Mouse (Mus musculus) embryonic facial prominence, embryonic 13.5 days (tissue): ENCODE measurements at regions not wholly inside any gene's neighbourhood (a gene's known extent, or its start where the extent isn't known, plus 50 kb on each side); places are given as distances from the start of the nearest gene placed in this dataset.

Experiments
- ATAC-seq: fragments of 200-750 bp; cut with Nextera tagmentation; 2 replicates; pipeline ENCODE4 v1.8.0; 2017; ENCODE audit warnings: low read depth; ENCODE audit not compliant: insufficient number of reproducible peaks, insufficient read depth, low FRiP score, low TSS enrichment
- H3K27ac ChIP-seq: fragments of 300-500 bp; sonication (generic); 2 replicates; pipeline ENCODE4 v1.5.1; 2015; ENCODE audit warnings: moderate library complexity, mild to moderate bottlenecking, inconsistent platforms
- H3K27me3 ChIP-seq: fragments of 300-500 bp; sonication (generic); 2 replicates; pipeline ENCODE4 v1.6.1; 2015; ENCODE audit warnings: mild to moderate bottlenecking, inconsistent platforms
- H3K36me3 ChIP-seq: fragments of 300-500 bp; sonication (generic); 2 replicates; pipeline ENCODE4 v1.6.1; 2015; ENCODE audit warnings: mild to moderate bottlenecking, inconsistent platforms
- H3K4me1 ChIP-seq: fragments of 300-500 bp; sonication (generic); 2 replicates; pipeline ENCODE4 v1.6.1; 2015; ENCODE audit warnings: inconsistent platforms
- H3K4me2 ChIP-seq: fragments of 300-500 bp; sonication (generic); 2 replicates; pipeline ENCODE4 v1.6.1; 2015; ENCODE audit warnings: moderate library complexity, mild to moderate bottlenecking, inconsistent platforms
- H3K4me3 ChIP-seq: fragments of 300-500 bp; sonication (generic); 2 replicates; pipeline ENCODE4 v1.5.1; 2015; ENCODE audit warnings: mild to moderate bottlenecking, inconsistent platforms
- H3K9ac ChIP-seq: fragments of 300-500 bp; sonication (generic); 2 replicates; pipeline ENCODE4 v1.6.1; 2015; ENCODE audit warnings: mild to moderate bottlenecking, inconsistent platforms
- H3K9me3 ChIP-seq: fragments of 300-500 bp; sonication (generic); 2 replicates; pipeline ENCODE4 v1.6.1; 2016; ENCODE audit warnings: inconsistent platforms
- WGBS: fragments of 180-500 bp; shearing (Covaris S2); methylation state at CpG from one replicate; pipeline ENCODE4 v1.1.7; 2015; ENCODE audit warnings: mixed read lengths; 5-methylcytosine and 5-hydroxymethylcytosine counted together

DNA sequence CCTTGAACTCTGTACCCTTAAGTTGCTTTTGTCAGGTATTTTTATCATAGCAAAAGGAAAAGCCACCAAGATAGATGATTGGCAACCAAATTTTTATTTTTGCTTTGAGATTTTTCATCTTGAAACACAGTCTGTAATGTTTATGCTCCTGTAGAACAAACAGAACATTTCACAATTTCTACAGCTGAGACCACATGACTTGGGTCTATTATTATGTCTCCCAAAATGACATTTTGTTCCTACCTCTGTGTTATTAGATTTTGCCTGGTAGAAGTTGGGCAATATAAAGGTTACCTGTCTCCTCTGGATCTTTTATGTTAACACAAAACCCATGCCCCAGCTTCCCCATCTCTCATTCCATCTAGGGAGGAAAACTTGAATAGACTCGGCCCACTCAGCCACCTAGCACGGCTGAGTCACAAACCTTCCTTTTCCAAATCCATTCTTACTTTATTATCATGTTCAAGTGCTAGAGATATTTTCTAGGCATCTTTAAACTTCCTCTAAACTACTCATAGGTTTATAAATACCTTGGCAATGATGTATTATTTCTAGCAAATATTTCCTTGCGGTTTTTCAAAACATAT lies 84.8 kb upstream of the Dazl start:
- Histone ChIP-seq H3K9ac (no peak overlapping the region), H3K4me2 (no peak overlapping the region), H3K27ac (no peak overlapping the region), H3K4me1 (no peaks in the 10 kb centered on the region), H3K4me3 (no peak overlapping the region), H3K9me3 (no peaks in the 10 kb centered on the region), H3K27me3 (no peaks in the 10 kb centered on the region), H3K36me3 (no peaks in the 10 kb centered on the region)
- no peak for ATAC-seq
- WGBS: 93% methylated on average over 3 of the region's 3 CpGs

DNA sequence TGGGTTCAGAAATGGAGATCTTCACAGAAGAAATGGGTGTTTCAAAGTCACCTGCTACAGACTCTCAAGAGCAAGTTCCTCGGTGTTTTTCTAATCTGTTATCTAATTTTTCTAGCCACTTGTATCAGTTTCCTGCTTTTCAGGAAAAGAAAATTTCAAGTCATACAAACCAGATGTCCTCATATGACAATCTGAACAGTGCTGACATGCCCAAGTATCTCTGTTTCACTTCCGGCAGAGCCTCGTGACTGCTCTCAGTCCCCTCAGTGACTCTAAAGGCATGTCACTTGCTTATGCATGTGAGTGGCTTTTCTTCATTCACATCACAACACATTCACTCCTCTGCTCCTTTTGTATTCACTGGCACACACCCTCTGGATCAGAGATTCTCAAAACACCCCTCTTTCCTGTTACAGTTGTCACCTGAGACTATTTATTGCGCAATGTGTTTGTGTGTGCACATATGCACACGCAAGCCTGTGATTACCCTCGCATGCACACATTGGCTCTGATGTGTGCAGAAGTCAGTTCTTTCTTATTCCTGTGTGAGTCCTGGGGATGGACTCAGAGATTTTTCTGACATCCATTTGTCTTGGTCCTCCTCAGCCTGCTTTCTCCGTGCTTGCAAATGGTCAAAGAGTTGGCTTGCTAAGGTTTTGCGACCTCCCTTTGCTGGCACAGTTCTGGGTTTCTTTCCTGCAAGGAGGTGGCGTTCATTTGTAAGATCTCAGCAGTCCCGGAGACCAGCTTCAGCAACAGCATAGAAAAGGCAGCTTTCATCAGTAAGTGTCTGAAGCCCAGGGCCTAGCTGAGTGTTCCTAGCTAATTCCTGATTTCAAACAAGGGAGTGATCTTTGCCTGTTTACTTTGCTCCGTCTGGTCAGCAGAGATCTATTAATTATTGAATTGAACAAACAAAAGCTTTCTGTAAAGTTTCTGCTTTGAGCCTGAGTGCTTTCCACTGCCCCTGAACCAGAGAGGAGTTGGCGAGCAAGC lies 95.6 kb upstream of the Dazl start:
- Histone ChIP-seq H3K9me3 (no peaks in the 10 kb centered on the region), H3K9ac (no peak overlapping the region), H3K27ac (no peak overlapping the region), H3K36me3 (no peaks in the 10 kb centered on the region), H3K4me1 (peaks cover 6% of the 10 kb centered on the region; the same call in 1 of the 2 replicates), H3K4me2 (no peak overlapping the region), H3K27me3 (no peaks in the 10 kb centered on the region), H3K4me3 (no peak overlapping the region)
- WGBS: 77% methylated on average over 12 of the region's 12 CpGs
- ATAC-seq: no peak

DNA sequence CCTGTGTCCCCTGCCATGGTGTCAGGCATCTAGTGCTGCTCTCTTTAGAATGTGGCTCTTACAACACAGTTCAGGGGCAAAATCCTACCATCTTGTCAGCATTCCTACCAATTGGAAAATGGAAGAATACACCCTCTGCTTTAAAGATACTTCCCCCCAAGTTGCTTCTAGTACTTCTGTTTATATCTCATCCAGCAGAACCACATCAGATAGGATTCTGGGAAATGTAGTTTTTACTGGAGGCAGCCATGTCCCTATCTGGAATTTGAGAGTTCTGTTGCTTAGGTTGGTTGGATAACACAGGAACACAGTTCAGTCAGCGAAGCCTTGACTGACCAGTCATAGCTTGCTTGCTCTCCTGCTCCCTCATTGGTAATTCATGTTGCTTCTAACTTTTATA lies 96.7 kb upstream of the Dazl start:
- Histone ChIP-seq H3K4me1 (peaks cover 6% of the 10 kb centered on the region; the same call in 1 of the 2 replicates), H3K9me3 (no peaks in the 10 kb centered on the region), H3K9ac (no peak overlapping the region), H3K4me2 (no peak overlapping the region), H3K27ac (no peak overlapping the region), H3K27me3 (no peaks in the 10 kb centered on the region), H3K36me3 (no peaks in the 10 kb centered on the region), H3K4me3 (no peak overlapping the region)
- 76% methylated on average over 1 of the region's 1 CpGs for WGBS
- no peak for ATAC-seq

DNA sequence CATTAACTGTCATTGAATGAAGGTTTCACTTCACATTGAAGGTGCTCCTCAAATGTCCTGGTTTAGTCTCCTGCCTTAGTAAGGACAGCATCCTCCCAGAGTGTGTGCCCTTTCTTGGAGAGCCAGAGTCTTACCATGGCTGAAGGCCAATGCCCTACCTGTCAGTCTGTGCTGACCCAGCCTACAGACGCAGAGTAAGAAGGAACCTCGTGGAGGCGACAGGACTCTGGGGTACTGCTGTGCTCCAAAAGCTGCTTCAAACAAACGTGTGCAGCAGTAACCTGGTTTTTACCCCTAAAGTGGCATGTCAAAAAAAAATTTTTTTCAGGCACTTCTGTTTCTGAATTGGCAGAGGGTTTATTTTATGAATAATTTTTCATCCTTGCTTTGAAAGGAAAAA lies 97.8 kb upstream of the Dazl start:
- Histone ChIP-seq H3K9me3 (no peaks in the 10 kb centered on the region), H3K9ac (no peak overlapping the region), H3K4me1 (peaks cover 6% of the 10 kb centered on the region; the same call in 1 of the 2 replicates), H3K4me3 (no peak overlapping the region), H3K4me2 (no peak overlapping the region), H3K27ac (no peak overlapping the region), H3K36me3 (no peaks in the 10 kb centered on the region), H3K27me3 (no peaks in the 10 kb centered on the region)
- ATAC-seq: no peak
- 87% methylated on average over 4 of the region's 4 CpGs for WGBS

DNA sequence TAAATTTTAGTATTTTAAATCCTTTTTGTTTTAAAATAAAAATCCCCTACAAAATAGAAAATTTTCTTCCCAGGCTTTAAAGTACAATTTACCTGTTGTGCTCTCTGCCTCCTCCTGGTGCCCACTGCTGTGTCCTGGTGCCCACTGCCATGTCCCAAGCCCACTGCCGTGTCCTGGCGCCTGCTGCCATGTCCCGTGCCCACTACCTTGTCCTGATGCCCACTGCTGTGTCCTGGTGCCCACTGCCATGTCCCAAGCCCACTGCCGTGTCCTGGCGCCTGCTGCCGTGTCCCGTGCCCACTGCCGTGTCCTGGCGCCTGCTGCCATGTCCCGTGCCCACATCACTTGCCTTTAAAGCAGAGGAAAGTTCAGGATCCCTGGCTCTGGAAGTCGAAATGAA lies 98.6 kb upstream of the Dazl start:
- H3K9me3 ChIP-seq: no peaks in the 10 kb centered on the region

DNA sequence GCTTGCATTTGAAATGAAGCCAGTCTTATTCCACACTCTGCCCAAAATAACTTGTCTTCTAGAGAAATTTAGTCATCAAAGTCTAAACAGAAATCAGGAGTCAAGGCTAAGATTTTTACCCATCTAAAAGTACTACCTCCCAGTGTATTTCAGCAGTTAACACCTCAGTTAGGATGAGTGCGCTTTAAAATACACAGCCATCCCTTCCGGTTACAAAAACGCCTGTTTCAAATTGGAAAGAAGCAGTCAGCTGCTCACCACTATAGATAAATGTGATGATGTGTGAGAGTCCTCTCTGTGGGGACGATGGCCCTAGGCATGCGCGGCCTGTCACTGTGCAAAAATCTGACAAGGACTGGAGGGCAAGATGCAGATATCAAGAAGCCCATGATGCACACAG lies 99.0 kb upstream of the Dazl start:
- no peak for ATAC-seq
- H3K4me2 ChIP-seq: no peak overlapping the region
- no peak overlapping the region for H3K27ac ChIP-seq
- no peak overlapping the region for H3K4me3 ChIP-seq
- H3K27me3 ChIP-seq: no peaks in the 10 kb centered on the region
- H3K4me1 ChIP-seq: peaks cover 6% of the 10 kb centered on the region; the same call in 1 of the 2 replicates
- WGBS: 82% methylated on average over 6 of the region's 6 CpGs
- no peaks in the 10 kb centered on the region for H3K9me3 ChIP-seq
- H3K9ac ChIP-seq: no peak overlapping the region
- H3K36me3 ChIP-seq: no peaks in the 10 kb centered on the region

More for the DNA sequence above, 98.6 kb upstream of the Dazl start:
- Histone ChIP-seq H3K27ac (no peak overlapping the region), H3K4me3 (no peak overlapping the region), H3K4me2 (no peak overlapping the region), H3K4me1 (peaks cover 6% of the 10 kb centered on the region; the same call in 1 of the 2 replicates), H3K9ac (no peak overlapping the region), H3K36me3 (no peaks in the 10 kb centered on the region), H3K27me3 (no peaks in the 10 kb centered on the region)
- 92% methylated on average over 11 of the region's 11 CpGs for WGBS
- ATAC-seq: no peak

DNA sequence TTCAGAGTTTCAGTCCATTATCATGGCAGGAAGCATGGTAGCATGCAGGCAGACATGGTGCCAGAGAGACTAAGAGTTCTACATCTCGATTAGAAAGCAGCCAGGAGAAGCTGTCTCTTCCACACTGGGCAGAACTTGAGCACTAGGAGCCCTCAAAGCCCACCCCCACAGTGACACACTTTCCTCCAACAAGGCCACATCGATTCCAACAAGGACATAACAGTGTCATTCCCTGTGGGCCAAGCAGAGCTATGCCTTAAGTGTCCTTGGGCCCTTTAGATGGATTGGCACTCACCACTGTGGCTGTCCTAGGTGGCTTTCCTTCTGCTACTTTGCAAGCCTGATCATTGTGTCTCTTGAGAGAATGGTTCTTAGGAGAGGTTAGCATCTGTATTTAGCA lies 99.5 kb upstream of the Dazl start:
- Histone ChIP-seq H3K4me1 (peaks cover 6% of the 10 kb centered on the region; the same call in 1 of the 2 replicates), H3K36me3 (no peaks in the 10 kb centered on the region), H3K4me2 (no peak overlapping the region), H3K27me3 (no peaks in the 10 kb centered on the region), H3K9ac (no peak overlapping the region), H3K4me3 (no peak overlapping the region), H3K27ac (no peak overlapping the region), H3K9me3 (no peaks in the 10 kb centered on the region)
- 74% methylated on average over 2 of the region's 2 CpGs for WGBS
- no peak for ATAC-seq

DNA sequence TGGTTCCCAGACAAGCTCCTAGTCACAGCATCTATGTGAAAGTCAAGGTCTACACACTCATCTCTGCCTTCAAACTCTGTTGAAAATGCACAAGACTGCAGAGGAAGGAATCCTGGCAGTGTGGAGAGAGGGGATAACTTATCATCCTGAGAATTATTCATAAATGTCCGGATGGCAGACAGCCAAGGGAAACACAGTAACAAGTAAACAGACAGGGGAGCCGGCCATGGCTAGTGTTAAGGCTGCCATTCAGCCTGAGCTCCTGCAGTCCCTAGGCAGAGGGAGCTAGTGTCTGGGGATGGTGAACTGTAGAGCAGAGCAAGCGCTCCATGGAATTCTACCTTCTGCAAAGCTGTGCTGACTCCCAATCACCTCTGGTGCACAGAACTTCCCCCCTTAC lies 100.3 kb upstream of the Dazl start:
- no peak overlapping the region for H3K27ac ChIP-seq
- H3K4me3 ChIP-seq: no peak overlapping the region
- 59% methylated on average over 3 of the region's 3 CpGs for WGBS
- ATAC-seq: no peak
- no peak overlapping the region for H3K4me2 ChIP-seq
- no peaks in the 10 kb centered on the region for H3K27me3 ChIP-seq
- no peak overlapping the region for H3K9ac ChIP-seq
- H3K36me3 ChIP-seq: no peaks in the 10 kb centered on the region
- no peaks in the 10 kb centered on the region for H3K9me3 ChIP-seq
- peaks cover 6% of the 10 kb centered on the region; the same call in 1 of the 2 replicates for H3K4me1 ChIP-seq

DNA sequence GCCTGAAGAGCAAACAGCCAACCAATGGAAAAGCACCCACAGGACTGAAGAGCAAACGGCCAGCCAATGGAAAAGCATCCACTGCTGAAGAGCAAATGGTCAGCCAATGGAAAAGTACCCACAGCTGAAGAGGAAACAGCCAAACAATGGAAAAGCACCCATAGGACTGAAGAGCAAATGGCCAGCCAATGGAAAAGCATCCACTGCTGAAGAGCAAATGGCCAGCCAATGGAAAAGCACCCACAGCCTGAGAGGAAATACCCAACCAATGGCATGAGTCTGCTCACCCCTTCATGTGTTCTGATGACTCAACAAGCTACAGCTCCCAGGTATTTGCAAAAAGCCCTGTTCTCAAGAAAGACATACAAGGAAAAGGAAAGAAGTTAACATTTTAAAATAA lies 101.4 kb upstream of the Dazl start:
- Histone ChIP-seq H3K4me3 (no peak overlapping the region), H3K9ac (no peak overlapping the region), H3K36me3 (no peaks in the 10 kb centered on the region), H3K9me3 (no peaks in the 10 kb centered on the region), H3K4me2 (no peak overlapping the region), H3K4me1 (peaks cover 6% of the 10 kb centered on the region; the same call in 1 of the 2 replicates), H3K27ac (no peak overlapping the region), H3K27me3 (no peaks in the 10 kb centered on the region)
- no peak for ATAC-seq
- WGBS: 94% methylated on average over 1 of the region's 1 CpGs

DNA sequence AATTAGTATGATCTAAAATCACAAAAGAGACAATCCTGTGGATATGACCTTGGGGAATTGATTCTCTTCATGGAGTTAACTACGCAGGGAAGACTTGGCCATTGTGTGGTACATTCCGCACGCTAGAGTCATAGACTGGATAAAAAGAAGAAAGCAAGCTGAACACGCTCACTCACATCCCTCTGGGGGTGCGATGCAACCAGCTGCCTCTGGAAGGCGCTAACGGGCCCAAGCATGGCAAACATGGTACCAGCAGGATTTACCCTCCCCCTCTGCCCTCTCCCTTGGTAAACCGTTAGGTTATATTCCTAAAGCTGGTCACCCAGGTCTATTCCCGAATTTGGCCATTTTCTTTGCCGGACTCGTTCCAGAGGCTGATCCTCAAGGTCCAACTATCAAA lies 102.2 kb upstream of the Dazl start:
- Histone ChIP-seq H3K27me3 (no peaks in the 10 kb centered on the region), H3K4me3 (no peak overlapping the region), H3K27ac (no peak overlapping the region), H3K36me3 (no peaks in the 10 kb centered on the region), H3K4me2 (no peak overlapping the region), H3K4me1 (peaks cover 6% of the 10 kb centered on the region; the same call in 1 of the 2 replicates), H3K9me3 (no peaks in the 10 kb centered on the region), H3K9ac (no peak overlapping the region)
- WGBS: 94% methylated on average over 11 of the region's 11 CpGs
- no peak for ATAC-seq

DNA sequence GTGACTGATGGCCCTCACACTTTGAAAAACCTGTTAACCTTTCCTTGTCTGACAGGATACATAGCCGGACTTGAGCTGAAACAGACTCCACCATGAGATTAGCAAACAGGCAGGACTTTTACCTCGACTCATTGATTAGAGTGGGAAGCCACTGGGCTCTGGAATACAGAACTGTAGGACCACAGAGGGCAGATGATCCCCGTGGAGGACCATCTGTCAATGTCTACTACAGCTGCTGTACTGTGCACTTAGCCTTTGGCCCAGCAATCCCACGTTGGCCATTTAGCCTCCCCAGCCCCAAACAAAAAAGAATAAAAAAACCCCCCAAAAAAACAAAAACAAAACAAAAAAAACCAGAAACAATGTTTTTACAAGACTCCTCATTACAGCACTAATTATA lies 103.9 kb upstream of the Dazl start:
- 76% methylated on average over 4 of the region's 4 CpGs for WGBS
- Histone ChIP-seq H3K4me3 (no peak overlapping the region), H3K27ac (no peak overlapping the region), H3K36me3 (no peaks in the 10 kb centered on the region), H3K4me1 (peaks cover 6% of the 10 kb centered on the region; the same call in 1 of the 2 replicates), H3K4me2 (no peak overlapping the region), H3K27me3 (no peaks in the 10 kb centered on the region), H3K9ac (no peak overlapping the region), H3K9me3 (no peaks in the 10 kb centered on the region)
- ATAC-seq: no peak
